Mouse (Mus musculus) adrenal gland, postnatal 36 days (tissue): ENCODE measurements at regions not wholly inside any gene's neighbourhood (a gene's known extent, or its start where the extent isn't known, plus 50 kb on each side); places are given as distances from the start of the nearest gene placed in this dataset.

Experiments used
- DNase-seq, 2 experiments: peaks; one replicate each; pipeline ENCODE4 v3.0.0; 2021; ENCODE audit warnings: mixed read lengths in 1 of 2

GRCm38 (mm10) chr17:27364899-27365298 lies 156.3 kb downstream of the Grm4 start:
- DNase-seq = no peak

DNA sequence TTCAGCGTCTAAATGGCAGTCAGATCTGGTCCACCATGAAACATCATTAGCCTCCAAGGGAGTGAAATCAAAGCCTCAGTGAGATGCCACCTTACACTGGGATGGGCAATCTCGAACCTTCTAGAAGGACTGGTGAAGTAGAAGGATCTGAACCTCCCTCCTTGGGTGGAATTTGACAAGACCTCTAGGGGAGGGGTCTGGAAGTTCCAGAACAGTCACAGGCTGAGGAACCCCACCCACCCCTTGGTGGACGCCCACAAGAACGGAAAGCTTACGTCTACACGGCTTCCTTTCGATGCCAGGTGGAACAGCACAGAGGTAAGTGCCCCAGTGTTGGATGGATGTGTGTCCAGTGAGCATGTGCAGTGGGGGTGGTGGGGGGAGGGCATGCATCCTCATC lies 156.9 kb downstream of the Grm4 start:
- no peak for DNase-seq

DNA sequence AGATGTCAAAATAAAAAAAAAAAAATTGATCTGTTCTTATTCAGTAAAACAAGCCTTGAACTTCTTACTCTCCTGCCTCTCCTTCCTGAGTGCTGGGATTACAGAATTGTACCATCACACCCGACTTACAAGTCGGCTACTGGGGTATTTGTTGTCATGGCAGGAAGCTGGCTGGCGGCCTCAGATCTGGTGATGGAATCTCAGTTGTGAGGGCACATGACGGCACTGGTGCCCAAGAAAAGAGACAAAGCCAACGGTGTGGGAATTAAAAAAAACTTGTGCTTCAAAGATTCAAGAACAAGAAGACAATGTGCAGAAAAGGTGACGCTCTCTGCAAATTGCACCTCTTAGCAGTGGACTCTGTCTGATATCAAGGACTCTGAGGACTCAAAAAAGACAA lies 157.3 kb downstream of the Grm4 start:
- DNase-seq = no peak

DNA sequence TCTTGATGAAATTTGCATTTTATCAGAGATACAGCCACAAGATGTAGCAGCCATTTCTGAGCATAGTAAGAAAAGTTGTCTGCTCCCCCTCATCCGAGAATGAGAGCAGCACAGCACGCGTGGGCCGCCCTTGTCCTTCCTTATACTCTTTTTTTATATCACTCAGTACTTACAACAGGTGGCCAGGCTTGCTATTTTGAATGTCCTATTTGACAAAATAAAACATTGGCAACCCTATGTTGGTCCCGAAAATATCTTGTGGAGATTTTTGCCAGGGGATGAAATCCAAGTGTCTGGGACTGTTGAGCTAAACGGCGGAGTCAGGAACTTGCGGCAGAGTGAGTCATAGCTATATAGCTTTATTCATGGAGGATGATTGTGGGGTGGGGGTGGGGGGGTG lies 158.0 kb upstream of the Lemd2 start:
- no peak for DNase-seq

DNA sequence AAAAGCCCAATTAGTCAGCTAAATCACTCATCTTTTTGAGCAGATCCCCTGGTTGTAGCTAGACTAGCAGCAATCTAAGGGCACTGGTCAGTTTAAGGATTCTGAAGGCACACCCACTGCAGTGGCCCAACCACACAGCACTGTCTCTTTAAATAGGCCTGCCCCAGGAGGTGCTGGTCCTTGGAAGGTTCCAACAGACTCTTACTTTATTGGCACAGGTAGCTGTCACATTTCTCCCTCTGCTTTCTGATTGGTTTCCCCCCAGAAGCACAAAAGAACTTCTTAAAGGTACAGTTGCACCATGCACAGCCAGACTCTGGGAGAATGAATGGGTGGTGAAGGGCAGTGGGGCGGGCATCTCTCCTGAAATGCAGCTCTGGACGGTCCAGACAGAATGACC lies 157.1 kb upstream of the Lemd2 start:
- no peak for DNase-seq

DNA sequence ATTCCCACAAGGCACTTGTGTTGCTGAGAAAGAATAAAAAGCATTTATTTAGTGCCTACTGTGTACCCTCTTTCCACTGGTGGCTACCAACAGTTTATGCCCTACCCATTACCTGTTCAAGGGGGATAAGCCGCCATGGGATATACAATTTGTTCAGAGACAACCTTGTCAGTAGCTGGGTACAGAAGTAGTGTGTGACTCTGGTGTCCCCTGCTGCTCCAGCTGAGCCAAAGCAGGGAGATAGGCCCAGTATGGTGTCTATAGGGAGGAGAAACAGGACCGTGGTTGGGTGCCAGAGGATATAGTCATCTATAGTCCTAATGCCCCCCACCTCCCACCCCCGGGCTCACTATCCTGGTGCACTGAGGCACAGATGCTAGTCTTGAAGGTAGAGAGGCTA lies 152.6 kb upstream of the Lemd2 start:
- no peak for DNase-seq

- no peak for DNase-seq
Observed at GRCm38 (mm10) chr17:27355717-27356116, 151.4 kb upstream of the Lemd2 start.

DNA sequence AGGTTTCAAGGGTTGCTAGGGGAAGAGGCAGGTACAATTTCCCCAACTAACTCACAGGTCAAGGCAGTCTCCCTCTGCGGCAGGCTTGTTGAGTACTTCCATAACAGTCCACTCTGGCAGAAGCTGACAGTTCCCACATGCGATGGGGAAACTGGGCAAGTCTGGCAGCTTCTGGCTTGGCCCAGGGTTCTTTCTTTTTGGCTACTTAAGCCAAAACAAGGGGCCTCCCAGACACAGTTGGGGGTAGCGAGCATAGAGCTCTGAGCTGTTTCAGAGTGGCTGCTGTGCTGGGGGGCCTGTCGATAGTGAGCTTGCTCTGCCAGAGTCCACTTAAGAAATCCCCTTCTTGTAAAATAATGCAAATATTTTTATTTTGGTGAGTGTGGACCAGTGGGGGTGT lies 150.8 kb upstream of the Lemd2 start:
- no peak for DNase-seq

DNA sequence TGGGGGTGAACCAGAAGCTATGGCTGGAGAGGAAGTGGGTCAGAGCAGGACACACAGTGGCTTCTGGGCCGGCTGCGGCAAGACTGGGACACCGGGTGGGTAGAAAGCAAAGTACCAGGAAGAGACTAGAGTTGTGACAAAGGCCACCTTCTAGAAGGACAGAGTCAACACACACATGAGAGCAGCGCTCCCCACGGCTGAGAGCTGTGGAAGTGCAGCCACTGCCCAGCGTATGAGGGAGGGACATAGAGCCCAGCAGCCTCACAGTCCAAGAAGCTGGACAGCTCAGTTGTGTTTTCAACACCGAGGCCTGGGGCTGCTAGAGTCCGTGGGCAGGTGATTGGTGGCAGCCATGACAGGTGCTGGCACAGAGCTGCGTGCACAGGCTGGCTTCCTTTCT lies 145.6 kb upstream of the Lemd2 start:
- DNase-seq = no peak

- DNase-seq = no peak
Observed at GRCm38 (mm10) chr17:27349432-27349831, 145.2 kb upstream of the Lemd2 start.

DNA sequence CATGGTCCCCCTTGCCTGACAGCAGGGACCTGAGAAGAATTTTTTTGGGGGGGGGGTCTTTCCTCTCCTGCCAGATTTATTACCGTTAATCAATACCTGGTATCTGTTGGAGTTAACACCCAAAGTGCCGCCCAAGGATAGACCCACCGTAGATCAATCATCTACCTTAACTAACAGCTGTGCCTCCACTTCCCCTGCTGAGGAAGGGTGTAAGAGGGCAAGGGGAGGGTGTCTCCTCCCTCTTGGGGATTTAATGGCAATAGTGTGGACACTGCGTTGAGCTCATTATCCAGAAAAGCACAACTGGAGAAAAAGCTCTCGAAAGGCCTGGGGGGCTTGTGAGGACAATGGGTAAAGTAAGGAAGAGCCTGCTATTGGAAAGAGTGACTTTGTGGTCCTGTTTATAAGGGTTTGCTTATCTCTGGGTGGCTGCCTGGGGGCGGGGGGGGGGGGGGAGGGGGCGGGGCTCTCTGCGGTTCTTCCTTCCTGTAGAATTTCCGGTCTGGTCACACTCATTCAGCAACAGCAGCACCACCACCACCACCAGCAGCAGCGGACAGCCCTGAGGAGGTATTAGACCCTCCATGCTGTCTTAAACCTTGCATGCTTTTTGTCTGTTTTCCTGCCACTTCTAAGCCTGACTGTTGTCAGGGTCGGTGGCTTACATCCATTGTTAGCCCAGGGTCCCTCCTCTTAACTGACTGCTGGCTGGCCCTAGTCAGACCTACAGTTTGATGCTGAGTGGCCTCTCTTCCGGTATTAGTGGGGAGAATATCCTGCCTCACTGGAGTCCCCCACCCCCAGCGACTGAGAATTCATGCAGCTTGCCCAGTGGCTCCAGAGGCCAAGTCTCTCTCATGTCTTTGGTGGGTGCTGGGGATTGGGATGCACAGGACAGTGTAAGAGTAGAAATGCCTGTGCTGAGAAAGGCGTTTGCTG lies 138.0 kb upstream of the Lemd2 start:
- no peak for DNase-seq

GRCm38 (mm10) chr17:27339823-27340222 lies 135.6 kb upstream of the Lemd2 start:
- DNase-seq = no peak

- no peak for DNase-seq
Observed at GRCm38 (mm10) chr17:27339261-27339660, 135.0 kb upstream of the Lemd2 start.

DNA sequence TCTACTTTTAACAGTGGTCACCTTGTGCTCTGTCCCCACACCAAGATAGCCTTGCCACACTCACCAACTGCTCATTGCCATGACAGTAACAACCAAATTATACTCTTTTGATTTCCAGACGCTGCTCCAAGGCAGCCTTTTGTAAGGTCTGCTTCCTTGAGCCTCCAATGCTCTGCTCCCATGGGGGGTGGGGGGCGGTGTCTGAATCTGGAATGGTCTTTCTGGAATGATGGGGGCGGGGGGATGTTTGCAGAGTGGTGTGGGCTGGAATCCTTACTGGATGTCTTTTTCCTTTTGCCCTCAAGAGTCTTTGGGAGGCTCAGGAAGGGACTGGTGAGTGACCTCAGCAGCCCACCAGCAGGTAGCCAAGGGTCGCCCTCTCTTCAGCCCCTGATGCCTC lies 131.4 kb upstream of the Lemd2 start:
- DNase-seq = no peak

- no peak for DNase-seq
Observed at GRCm38 (mm10) chr17:27333593-27333992, 129.3 kb upstream of the Lemd2 start.

DNA sequence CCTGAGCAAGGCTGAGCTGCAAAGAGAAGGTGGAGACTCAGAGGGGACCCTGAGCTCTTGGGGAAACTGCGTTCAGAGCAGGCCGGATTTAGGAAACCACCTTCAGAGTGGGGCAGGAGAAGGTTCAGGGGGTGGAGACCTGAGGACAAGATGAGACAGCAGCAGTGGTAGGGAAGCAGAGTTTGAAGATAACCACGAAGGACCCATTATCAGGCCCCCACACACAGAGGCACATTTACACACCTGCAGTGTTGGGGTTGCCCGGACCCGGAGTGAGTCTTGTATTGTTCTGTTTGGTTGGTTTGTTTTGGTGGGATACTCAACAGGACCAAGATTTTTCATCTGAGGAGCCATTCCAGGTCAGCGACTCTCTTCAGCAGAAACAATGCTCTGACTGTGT lies 128.9 kb upstream of the Lemd2 start:
- no peak for DNase-seq

DNA sequence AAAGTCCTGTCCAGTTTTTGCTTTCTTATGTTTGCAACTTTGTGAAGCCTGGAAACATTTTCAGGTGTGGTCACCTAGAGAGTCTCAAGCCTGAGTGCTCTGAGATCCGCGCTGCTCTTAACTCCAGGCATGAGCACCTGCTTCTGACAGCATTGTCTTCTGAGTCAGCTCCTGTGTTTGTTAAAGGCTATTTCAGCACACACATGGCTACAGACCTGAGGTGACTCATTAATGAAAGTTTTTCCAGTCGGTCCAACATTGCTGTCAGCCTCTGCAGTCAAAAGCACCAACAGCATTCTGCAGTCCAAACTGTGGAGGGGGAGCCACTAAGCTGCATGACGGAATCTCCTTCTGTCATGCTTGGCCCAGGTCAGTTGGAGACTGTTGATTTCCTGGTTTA lies 127.8 kb upstream of the Lemd2 start:
- DNase-seq = no peak

DNA sequence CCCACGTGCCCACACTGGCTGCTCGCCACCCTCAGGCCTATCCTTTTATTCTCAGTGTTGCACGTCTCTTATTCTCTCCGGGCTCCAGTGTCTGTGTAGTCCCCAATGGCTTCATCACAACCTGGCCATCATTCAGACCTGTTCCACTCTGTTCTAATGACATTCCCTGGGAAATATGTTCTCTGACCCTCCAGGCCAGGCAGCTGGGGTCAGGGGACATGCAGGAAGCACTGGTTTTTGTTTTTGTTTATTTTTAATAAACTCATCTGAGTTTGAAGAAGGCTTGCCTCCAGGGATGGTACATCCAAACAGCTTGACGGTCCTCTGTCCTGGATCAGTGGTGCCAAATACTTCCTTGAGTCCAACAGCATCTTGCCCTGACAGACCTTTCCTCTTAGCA lies 127.4 kb upstream of the Lemd2 start:
- no peak for DNase-seq

- DNase-seq = no peak
Observed at GRCm38 (mm10) chr17:27329791-27330190, 125.5 kb upstream of the Lemd2 start.

DNA sequence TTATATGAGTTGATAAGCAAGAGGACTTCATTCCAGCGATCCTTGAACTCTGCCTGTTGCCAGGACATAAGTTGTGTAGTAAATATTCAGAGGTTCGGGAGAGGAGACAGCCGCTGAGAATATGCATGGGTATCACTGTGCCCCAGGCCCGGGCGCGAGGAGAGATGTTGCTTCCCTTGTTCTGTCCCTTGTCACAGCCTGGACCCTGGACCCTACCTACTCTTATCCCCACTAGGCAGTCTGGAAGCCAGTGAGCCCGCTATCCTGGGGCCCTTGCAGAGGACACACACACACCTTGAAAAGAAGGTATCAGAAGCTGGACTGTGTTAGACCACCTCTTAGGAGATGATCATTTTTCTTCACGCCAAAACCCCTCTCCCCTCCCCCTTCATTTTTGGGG lies 124.9 kb upstream of the Lemd2 start:
- DNase-seq = no peak

DNA sequence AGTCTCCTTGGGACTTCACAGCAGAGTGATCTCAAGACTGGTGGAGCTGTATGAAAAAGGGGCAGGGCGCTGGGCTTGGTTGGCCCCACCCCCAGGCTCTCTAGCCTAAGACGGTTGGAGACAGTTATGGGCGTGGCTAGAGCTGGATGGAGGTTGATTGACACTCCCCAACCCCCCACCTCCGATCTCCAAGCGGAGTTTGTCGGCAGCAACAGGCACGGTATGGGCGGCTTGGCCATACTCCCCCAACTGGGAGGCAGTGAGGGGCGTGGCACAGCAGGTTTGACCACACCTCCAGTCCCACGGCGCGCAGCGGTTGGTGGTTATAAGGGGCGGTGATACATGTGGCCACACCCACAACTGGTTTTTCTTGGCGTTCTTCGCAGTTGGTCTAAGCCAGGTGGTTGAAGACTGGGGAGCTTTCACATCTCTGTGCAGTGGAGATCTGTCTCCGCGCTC lies 120.8 kb upstream of the Lemd2 start:
- DNase-seq = peak; percentile 45 to 64

DNA sequence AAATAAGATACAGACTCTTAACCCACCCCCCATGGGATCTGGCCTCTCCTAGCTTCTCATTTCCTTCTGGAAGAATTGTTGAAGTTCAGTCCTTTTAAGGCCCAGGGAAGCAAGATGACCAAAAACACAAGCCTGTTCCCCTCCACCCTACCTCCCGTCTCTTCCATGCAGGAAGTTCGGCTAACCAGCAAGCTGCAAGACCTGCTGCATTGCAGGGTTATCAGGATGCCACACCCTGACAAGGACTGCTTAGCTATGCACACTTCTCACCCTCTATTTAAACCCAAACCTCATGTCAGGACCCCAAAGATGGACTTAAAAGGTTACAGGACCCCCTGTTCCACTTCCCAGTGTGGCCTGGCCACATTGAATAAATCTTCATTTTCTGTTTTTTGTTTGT lies 119.2 kb upstream of the Lemd2 start:
- no peak for DNase-seq

- DNase-seq = no peak
Observed at GRCm38 (mm10) chr17:27322891-27323509, 118.7 kb upstream of the Lemd2 start.
